Mouse (Mus musculus): Measurements from ENCODE around the gene Ifit2. TPM values are rescaled to one million over a fixed set of nuclear protein-coding genes. Genes with fewer than 3 reads are reported as not detected.
"Not testable (repeated sequence)": the region's sequence is repeated elsewhere in the genome, so short reads cannot be mapped to it uniquely, and the experiment has no call there.

Gene Ifit2
- total RNA-seq, 2 experiments from 2014 or later = 1.2 to 1.4 TPM

DNA sequence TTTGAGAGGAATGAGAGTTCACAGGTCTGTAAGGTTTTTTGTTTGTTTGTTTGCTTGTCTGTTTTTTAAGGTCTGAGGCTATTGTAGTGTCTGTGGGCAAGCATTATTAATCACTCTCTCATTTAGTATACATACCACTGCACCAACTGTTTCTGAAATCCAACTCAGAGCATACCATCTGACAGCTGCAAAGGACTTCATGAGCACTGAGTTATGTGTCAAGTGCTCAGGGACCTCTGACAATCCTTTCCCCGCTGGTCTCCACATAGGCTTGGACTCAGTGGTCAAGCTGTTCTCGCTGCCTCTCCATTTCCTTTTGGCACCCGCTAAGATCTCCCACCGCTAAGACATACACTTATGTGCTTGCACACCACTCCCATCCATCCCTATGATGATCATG, 4.3 kb upstream of the Ifit2 start:
- intact Hi-C loops (cut with DNase I) = no loop called here
- DNase-seq = no peak

DNA sequence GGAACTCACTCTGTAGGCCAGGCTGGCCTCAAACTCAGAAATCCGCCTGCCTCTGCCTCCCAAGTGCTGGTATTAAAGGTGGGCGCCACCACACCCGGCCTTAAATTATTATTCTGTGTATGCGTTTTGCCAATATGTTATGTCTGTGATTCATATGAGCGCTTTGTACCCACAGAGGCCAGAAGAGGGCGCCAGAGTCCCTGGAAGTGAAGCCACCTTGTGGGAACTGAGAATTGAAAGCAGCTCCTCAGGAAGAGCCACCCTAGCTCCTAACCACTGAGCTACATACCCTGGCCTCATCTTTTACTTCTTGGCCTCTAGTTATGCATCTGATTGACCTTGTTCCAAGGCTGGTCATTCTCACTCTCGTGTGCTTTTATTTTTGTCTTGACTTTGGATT, 2.5 kb upstream of the Ifit2 start:
- intact Hi-C loops (cut with DNase I) = loop anchor here (1.0 kb wide), 1 partner anchor 89 kb away; no protein-coding TSS in a partner anchor
- peak; percentile 80 to 85 for DNase-seq

GRCm38 (mm10) chr19:34550205-34550533, 325 bp upstream of the Ifit2 start:
- intact Hi-C loops (cut with DNase I) = no loop called here
- DNase-seq = no peak

DNA sequence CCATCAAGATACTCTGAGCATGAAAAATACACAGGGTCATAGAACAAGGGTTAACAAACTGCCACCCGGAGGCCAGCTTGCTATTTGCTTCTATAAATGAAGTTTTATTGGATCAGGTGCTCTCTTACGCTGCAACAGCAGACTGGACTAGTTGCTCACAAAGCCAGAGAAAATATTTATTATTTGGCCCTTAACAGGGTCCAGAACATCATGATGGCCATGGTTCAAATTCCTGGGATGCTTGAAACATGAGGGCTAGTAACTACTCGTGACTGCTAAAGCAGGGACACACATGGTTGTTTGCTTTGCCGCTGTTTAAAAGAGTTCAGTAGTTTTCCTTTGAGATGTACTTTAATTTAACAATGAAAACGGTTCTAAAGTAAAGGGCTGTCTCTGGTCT, 1.5 kb downstream of the Ifit2 start:
- intact Hi-C loops (cut with DNase I) = no loop called here
- DNase-seq = no peak

DNA sequence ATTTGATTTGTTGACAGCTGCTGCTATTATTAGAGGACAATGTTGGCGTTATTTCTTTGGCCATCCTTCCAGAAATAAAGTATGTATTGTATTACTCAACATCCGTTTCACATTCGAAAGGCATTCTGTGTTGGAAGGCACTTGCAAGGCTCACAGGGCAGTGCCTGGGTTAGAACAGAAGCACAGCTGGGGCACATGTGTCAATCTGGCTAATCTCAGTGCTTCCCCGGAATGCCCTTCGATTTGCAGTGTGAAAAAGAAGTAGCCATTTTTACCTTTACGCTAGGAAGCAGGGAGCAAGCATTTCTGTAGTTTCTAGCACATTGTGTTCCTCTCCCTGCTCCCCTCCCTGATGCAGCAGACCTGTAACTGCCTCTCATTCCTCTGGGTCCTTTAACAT, 2.5 kb downstream of the Ifit2 start:
- DNase-seq = no peak
- intact Hi-C loops (cut with DNase I) = no loop called here

DNA sequence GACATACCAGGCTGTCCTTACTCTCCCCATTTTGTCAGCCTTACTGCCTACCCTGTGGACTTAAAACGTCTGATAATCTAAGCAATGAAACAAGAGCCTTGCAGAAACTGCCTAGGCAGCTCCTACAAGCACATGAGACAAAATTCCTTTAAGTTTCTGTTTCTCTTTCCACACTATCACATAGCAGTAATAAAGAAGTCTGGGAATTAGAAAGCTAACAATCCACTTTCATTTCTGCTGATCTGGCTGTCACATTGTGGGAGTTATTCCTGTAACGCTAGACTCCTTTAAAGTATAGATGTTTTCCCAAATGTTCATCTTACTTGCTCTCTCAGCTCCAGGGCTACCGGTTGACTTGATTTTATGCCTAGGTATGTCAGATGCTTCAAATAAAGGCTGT, 3.0 kb downstream of the Ifit2 start:
- intact Hi-C loops (cut with DNase I) = no loop called here
- no peak for DNase-seq

GRCm38 (mm10) chr19:34554061-34554460, 3.6 kb downstream of the Ifit2 start:
- no peak for DNase-seq
- intact Hi-C loops (cut with DNase I) = no loop called here

DNA sequence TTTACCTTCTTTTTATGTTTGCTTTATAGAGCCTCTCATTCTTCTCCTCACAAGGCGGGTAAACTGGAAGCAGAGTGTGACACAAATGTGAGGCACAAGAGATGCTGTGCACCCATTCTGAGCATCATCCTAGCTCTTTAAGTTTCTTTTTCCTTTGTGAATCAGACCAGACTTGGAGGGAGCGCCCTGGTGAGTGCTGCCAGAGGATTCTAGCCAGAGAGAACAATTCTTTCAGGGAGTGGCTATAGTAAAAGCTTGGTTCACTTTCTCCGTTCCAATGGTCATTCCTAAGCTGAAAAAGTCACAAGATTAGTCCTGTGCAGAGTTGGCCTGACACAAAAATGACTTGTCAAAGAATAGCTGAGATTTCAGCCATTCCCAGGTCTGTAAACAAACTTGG, 6.1 kb downstream of the Ifit2 start:
- peak; percentile 24 to 41 for DNase-seq
- intact Hi-C loops (cut with DNase I) = no loop called here

GRCm38 (mm10) chr19:34562556-34562955, 12.1 kb downstream of the Ifit2 start:
- DNase-seq = no peak
- intact Hi-C loops (cut with DNase I) = no loop called here

GRCm38 (mm10) chr19:34566178-34566784, 15.8 kb downstream of the Ifit2 start:
- intact Hi-C loops (cut with DNase I) = no loop called here
- DNase-seq = no peak

DNA sequence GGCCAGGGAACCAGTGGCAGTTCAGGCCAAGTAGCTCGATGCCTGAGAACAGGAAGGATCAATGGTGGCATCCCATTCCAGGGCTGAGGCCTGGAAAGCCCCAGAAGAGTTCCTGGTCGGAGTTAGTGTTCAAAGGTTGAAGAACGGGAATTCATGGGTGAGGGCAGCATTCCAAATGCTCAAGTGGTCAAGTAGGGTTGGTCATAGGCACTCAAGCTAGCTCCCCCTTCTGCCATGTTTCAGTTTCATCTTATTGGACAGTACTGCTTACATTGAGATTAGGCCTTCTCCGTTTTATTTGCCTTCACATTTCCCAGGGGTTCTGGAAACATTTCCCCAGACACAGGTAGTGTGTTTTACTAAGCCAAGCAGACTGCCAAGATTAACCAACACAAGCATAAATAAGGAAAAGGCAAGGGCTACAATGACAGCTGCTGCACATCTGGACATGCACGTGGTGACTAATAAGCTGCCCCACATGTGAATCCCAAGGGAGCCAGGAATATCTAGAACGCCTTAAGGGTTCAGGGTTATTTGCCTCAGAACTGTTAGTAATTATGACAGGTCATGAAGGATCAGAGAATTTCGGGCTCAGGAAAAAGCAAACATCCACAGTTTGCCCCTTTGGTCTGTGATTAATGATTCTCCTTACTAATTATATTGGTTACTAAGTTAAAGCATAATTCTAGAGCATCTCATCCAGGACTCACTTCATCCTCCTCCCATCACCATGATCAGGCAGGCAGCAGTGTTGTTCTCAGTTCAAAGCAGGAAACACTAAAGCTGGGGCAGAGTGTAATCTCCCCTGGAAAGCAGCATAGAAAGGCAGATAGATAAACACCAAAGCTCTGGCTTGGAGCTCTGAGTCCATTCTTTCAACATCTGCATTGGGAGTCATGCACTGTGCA, 18.7 kb downstream of the Ifit2 start:
- no peak for DNase-seq
- intact Hi-C loops (cut with DNase I) = no loop called here

DNA sequence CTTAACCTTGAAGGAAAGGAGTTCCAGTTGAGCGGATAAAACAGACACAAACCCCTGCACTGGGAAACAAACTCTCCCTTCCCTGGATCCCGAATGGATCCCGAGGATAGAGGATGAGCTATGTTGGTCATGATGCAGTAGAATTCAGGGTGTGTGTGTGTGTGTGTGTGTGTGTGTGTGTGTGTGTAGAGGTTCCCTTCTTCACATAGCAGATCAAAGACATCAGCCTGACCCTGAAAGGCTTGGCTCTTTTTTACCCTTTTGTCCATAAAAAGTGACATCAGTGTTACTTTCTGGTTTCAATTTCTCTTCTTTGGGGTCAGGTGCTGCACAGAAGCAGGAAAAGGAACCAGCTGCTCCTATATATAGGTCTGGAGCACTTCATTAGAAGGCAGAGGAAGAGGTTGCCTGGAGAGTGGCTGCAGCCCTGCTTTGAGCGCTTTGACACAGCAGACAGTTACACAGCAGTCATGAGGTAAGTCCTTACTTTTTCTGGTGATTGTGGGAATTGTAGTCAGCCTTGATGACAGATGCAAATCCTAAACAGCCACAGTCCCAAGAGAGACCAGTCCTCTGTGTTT, 19.5 kb downstream of the Ifit2 start:
- intact Hi-C loops (cut with DNase I) = no loop called here
- no peak for DNase-seq

DNA sequence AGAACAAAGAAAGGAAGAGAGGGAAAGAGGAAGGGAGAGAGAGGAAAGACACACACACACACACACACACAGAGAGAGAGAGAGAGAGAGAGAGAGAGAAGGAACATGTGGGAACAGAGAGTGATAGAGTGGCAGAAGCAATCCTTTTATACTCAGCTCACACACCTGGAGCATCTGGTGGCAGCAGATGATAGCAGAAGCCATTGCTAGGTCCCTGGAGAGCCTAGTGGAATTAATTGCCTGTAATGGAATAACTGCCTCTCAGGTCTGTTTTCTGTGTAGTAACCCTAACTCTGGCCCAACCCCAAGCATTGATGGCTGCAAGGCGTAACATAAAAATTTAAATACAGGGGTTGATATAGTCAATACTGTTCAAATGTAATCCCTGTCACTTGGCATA, 20.6 kb downstream of the Ifit2 start:
- DNase-seq = no peak
- intact Hi-C loops (cut with DNase I) = no loop called here

DNA sequence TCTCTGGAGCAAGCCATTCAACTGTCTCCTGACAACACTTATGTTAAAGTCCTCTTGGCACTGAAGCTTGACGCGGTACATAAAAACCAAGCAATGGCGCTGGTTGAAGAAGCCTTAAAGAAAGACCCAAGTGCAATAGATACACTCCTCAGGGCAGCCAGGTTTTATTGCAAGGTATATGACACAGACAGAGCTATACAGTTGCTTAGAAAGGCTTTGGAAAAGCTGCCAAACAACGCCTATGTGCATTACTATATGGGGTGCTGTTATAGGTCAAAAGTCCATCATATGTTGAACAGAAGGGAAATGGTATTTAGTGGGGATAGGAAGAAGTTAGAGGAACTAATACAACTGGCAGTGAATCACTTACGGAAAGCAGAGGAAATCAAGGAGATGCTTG, 23.2 kb downstream of the Ifit2 start:
- intact Hi-C loops (cut with DNase I) = no loop called here
- DNase-seq = no peak

DNA sequence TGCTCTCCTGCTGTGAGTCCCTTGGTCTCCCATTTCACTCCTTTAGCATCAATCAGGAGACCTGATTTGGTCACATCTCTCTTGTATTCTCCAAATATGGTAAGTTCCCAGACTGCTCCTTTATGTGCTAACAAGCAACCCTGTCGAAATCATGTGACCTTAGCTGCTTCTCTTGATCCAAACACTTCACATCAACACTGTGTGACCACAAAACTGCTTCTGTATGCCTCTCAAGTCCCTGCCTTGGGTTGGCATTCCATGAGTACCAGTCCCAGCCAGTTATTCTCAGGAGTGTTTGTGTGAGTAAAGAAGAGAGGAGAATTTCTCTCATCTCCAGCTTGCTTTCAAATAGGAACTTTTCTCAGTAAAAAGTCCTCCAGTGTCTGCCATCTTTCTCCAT, 26.6 kb downstream of the Ifit2 start:
- DNase-seq = no peak
- intact Hi-C loops (cut with DNase I) = no loop called here

DNA sequence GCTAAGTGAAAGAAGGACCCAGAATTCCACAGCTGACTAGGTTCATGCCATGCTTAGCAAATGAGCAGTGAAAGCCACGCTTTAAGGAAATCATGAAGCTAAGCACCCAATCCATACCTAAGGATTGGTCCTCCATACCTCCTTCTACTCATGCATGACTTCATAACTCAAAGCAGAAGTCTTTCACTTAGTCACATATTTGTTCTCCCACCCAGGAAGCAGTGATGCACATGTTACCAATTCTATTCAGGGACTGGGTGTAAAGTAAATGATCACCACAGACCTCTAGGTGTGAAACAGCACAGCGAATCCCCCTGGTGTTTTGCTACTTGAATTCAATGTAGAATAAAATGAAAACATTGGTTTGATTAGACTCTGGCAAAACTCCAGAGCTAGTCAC, 32.2 kb downstream of the Ifit2 start:
- intact Hi-C loops (cut with DNase I); DNase-seq: not testable (repeated sequence)

GRCm38 (mm10) chr19:34583126-34583766, 32.8 kb downstream of the Ifit2 start, which contains the start of gene Ifit3:
TSS of gene Ifit3 (plus strand) at chr19:34583531.
- DNase-seq; intact Hi-C loops (cut with DNase I): not testable (repeated sequence)

GRCm38 (mm10) chr19:34585740-34586458, 35.4 kb downstream of the Ifit2 start:
- intact Hi-C loops (cut with DNase I); DNase-seq: not testable (repeated sequence)

DNA sequence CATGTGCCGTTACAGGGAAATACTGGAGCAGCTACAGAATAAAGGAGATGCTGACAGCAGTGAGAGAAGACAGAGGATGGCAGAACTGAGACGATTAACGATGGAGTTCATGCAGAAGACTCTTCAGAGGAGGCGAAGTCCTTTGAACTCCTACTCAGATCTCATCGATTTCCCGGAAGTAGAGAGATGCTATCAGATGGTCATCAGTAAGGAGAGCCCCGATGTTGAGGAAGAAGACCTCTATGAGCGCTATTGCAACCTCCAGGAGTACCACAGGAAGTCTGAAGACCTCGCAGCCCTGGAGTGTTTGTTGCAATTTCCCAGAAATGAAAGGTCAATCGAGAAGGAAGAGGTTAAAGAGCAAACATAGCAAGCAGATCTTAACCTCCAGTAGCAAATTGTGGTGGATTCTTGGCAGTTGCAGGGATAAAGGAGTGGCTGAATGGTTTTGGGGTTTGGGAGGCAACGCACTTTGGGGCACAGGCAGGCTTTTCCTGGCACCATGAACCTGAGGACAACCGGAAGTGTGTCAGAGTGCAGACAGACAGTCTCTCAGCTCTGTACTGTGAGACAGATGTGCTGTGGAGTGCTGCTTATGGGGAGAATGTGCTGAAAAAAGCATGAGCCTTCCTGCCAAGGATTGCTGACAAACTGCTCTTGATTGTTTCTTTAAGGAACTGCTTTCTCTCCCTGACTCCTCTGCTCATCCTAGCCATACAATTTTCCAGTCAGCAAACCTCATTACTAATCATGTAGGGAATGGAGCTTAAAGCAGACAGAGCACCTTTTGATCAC, 37.6 kb downstream of the Ifit2 start:
- DNase-seq; intact Hi-C loops (cut with DNase I): not testable (repeated sequence)

- intact Hi-C loops (cut with DNase I) = no loop called here
- DNase-seq = no peak
Observed at GRCm38 (mm10) chr19:34588959-34589358, 38.5 kb downstream of the Ifit2 start.
